Mouse (Mus musculus): ENCODE results near the gene Gm20737.
"Not testable (repeated sequence)": the region's sequence is repeated elsewhere in the genome, so short reads cannot be mapped to it uniquely, and the experiment has no call there.

Gm20737 gene

DNA sequence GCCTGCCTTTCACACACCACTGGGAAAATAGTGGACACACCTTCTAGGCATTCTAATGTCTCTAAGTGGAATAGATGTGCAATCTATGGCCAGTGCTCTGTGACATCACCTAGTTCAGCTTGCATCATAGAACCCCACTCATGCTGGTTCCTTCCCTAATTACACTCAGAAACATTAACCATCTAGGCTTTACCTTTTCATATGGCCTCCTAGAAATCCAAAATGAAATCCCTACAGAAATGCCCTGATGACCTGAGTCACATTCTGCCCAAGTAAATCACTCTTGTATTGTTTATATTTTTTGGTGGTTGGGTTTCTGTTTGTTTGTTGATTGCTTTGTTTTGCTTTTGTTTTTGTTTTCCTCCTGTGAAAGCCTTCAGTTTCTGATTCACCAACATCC, at the start of gene Gm20737:
Gm20737 (minus strand) TSS at position 101 of the 400 bp plus-strand sequence.
- not testable (repeated sequence) for DNase-seq

- DNase-seq: not testable (repeated sequence)
Measured at GRCm38 (mm10) chrY:10553153-10553552, 17.3 kb upstream of the Gm20737 start, which contains the start of gene Gm21775. Gm21775 (plus strand) TSS chrY:10553453.
